Mouse (Mus musculus): Measurements from ENCODE around the gene Trank1.
A peak's percentile ranks its signal among the peaks of the same experiment; 100 is the strongest.

Trank1 gene

GRCm38 (mm10) chr9:111425113-111425512 lies 113.6 kb downstream of the Trank1 start:
- DNase-seq (ENCODE audit: low spot score in 2 of 2), result no peak

GRCm38 (mm10) chr9:111425952-111426351 lies 114.4 kb downstream of the Trank1 start:
- DNase-seq (ENCODE audit: low spot score in 2 of 2), result no peak

GRCm38 (mm10) chr9:111427891-111428555 lies 116.5 kb downstream of the Trank1 start:
- no peak for DNase-seq (ENCODE audit: low spot score in 2 of 2)

GRCm38 (mm10) chr9:111428698-111429362 lies 117.3 kb downstream of the Trank1 start:
- DNase-seq (ENCODE audit: low spot score in 2 of 2), result no peak

GRCm38 (mm10) chr9:111429363-111429750 lies 117.8 kb downstream of the Trank1 start:
- DNase-seq (ENCODE audit: low spot score in 2 of 2), result no peak

- DNase-seq (ENCODE audit: low spot score in 2 of 2), result no peak
Observed at GRCm38 (mm10) chr9:111435429-111435828, 123.9 kb downstream of the Trank1 start.

GRCm38 (mm10) chr9:111438904-111439835 lies 127.6 kb downstream of the Trank1 start, which contains the start of gene Dclk3:
Gene Dclk3 (plus strand): TSS chr9:111439081.
- no peak for DNase-seq (ENCODE audit: low spot score in 2 of 2)

- DNase-seq (ENCODE audit: low spot score in 2 of 2), result peak; percentile 77 to 80
Observed at GRCm38 (mm10) chr9:111439836-111440201, 128.3 kb downstream of the Trank1 start.

- no peak for DNase-seq (ENCODE audit: low spot score in 2 of 2)
Observed at GRCm38 (mm10) chr9:111440446-111440845, 128.9 kb downstream of the Trank1 start.

- DNase-seq (ENCODE audit: low spot score in 2 of 2), result no peak
Observed at GRCm38 (mm10) chr9:111441151-111441550, 129.6 kb downstream of the Trank1 start.

All from frontal cortex, postnatal 36 days (tissue).